Mouse (Mus musculus) megakaryocyte, embryonic 14.5 days (primary cell): ENCODE data around the gene Gm826. TPM values are rescaled to one million over a fixed set of nuclear protein-coding genes. Genes with fewer than 3 reads are reported as not detected.

Source experiments
- H3K27me3 ChIP-seq: replicated peaks from 2 replicates; pipeline ENCODE3; 2012; ENCODE audit warnings: inconsistent platforms
- H3K36me3 ChIP-seq: replicated peaks from 2 replicates; pipeline ENCODE3; 2012; ENCODE audit warnings: low read length, inconsistent platforms, mixed read lengths
- H3K4me1 ChIP-seq: 2 replicates; pipeline ENCODE4 v1.6.1; 2012; ENCODE audit warnings: inconsistent platforms
- H3K4me3 ChIP-seq: replicated peaks from 2 replicates; pipeline ENCODE3; 2012; ENCODE audit warnings: moderate library complexity, mild to moderate bottlenecking, inconsistent platforms
- H3K9me3 ChIP-seq: 2 replicates; pipeline ENCODE4 v1.6.1; 2012; ENCODE audit warnings: inconsistent platforms
- FLI1 ChIP-seq: IDR thresholded peaks from 2 replicates; pipeline ENCODE4 v1.6.1; 2012; ENCODE audit warnings: low read length, inconsistent platforms, mixed read lengths
- GATA1 ChIP-seq: IDR thresholded peaks from 3 replicates; pipeline ENCODE4 v1.6.1; 2012; ENCODE audit warnings: mixed read lengths, low read length, inconsistent platforms, borderline replicate concordance
- polyA plus RNA-seq: library from polyadenylated mRNA; stranded (reverse); fragments of >175 nt; gene quantifications from 2 replicates; pipeline ENCODE4 v1.2.3, GENCODE M21; 2012; ENCODE audit warnings: low replicate concordance; ENCODE audit not compliant: insufficient read depth

The Gm826 gene
- polyA plus RNA-seq, 1 experiment, result not detected

DNA sequence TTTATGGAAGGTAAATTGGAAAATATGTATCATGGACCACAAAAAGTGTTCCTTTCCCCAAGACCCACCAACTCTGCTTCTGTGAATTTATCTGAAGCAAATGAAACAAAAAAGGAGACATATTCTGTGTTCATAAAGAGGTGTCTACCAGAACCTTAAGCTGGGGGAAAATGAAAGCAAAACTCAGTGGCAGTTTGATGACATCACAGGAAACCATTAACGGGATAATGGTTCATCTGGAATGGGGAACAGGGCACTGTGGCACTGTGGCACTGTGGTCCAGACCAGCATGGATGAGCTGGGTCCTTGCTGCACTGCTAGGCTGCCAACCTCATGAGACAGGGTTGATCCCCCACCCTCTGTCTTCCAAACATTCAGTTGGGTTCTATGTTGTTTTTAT lies 1.1 kb upstream of the Gm826 start:
- no peaks in the 10 kb centered on the region for H3K36me3 ChIP-seq
- TF ChIP-seq GATA1 (no peak), FLI1 (no peak)
- H3K4me3 ChIP-seq, result peak overlapping the region; percentile 85
- H3K4me1 ChIP-seq, result peaks cover 3% of the 10 kb centered on the region; the same call in 1 of the 2 replicates
- no peaks in the 10 kb centered on the region for H3K27me3 ChIP-seq
- no peaks in the 10 kb centered on the region for H3K9me3 ChIP-seq

DNA sequence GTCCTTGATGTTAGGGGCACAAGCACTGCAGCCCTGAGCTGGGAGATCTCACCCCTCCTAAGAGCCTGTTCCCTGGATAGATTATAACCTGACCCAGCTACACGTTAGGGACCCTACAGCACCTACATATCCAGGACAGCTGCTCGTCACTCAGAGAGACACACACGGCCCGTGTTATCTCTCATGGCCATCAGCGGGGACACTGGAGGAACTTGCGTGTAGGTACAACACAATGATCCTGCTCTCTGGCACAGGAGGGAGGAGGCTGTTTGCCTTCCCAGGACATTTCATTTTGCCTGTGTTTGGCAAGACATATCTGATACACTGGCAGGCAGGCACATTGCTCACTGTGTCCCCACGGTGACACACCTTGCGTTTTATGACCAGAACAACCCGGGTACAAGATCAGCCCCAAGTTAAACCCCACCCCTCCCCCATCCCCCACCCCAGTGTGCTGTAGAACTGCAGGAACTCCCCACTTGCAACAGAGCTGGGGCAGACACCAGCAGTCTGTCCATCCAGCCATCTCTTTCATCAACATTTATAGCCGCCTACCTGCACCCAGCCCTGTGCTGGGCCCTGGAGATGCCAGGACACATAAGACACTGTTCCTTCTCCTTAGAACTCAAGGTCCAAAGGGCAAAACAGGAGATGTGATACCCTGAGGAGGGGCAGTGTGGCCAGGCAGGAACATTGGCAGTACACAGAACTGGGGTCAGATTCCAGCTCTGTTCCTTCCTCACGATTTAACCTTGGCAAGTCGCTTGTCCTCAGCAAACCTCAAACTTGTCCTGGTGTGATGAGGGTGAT lies 1.2 kb downstream of the Gm826 start:
- no peak for TF ChIP-seq GATA1
- no peak for TF ChIP-seq FLI1
- Histone ChIP-seq H3K9me3 (no peaks in the 10 kb centered on the region), H3K27me3 (no peaks in the 10 kb centered on the region), H3K36me3 (no peaks in the 10 kb centered on the region), H3K4me1 (peaks cover 3% of the 10 kb centered on the region; the same call in 1 of the 2 replicates), H3K4me3 (no peak overlapping the region)

DNA sequence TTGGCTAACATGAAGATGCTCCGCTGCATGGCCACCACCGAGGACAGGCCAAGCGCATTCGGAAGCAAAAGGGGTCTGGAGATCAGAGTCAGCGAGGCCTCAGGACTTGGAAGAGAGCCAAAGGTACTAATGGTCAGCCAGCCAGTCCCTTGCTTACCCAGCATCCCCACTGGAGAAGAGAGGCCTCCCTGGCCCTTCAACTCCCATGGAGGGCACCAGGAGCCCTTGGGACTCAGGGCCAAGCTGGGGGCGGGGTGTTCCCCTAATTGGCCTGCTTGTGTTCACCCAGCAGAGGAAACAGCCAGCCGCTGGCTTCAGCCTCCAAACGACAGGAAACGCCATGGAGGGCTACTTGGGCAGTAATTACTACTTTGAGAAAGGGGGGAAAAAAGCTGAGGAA lies 5.1 kb downstream of the Gm826 start:
- peaks cover 5% of the 10 kb centered on the region; the same call in 1 of the 2 replicates for H3K4me1 ChIP-seq
- no peaks in the 10 kb centered on the region for H3K36me3 ChIP-seq
- no peak overlapping the region for H3K4me3 ChIP-seq
- no peaks in the 10 kb centered on the region for H3K9me3 ChIP-seq
- no peaks in the 10 kb centered on the region for H3K27me3 ChIP-seq
- TF ChIP-seq FLI1, result no peak
- TF ChIP-seq GATA1, result no peak

DNA sequence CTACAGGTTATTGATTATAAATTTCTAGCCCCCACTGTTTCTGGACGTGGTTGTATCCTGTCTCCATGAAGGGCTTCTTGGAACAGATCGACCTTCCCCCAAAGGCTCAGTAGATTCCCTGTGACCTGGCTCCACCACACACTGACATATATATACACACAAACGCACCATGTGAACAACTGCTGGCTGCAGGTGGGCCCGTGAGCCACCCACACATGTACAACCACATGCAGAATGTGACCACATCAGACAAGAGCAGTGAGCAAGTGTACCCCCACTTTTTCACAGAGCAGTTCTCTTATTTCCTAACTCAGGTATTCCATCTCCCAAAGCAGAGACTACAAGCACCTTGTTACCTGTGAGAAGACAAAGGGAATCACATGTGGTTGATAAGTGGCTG lies 6.2 kb downstream of the Gm826 start:
- no peaks in the 10 kb centered on the region for H3K9me3 ChIP-seq

DNA sequence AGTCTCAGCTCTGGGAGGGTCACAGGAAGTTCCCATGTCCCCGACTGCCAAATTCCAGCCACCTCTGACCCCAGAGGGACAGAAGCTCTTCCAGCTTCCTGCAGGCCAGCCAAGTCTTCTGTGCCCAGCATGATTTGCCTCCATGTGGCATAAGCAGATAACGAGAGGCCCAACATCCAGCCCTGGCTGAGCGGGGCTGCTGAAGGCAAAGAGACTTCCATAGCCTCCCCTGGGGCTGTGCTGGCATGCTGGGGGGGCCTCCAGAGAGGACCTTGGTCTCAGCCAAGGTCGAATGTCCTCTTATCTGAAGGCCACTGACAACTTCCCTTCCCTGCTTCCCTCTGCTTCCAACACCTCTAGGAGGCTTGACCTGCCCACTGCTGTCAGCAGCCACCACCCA lies 6.8 kb downstream of the Gm826 start:
- Histone ChIP-seq H3K27me3 (no peaks in the 10 kb centered on the region), H3K4me1 (peaks cover 5% of the 10 kb centered on the region; the same call in 1 of the 2 replicates), H3K36me3 (no peaks in the 10 kb centered on the region), H3K4me3 (no peak overlapping the region), H3K9me3 (no peaks in the 10 kb centered on the region)
- TF ChIP-seq GATA1 (no peak), FLI1 (no peak)

More for the DNA sequence above, 6.2 kb downstream of the Gm826 start:
- TF ChIP-seq GATA1 (no peak), FLI1 (no peak)
- H3K4me1 ChIP-seq, result peaks cover 5% of the 10 kb centered on the region; the same call in 1 of the 2 replicates
- H3K27me3 ChIP-seq, result no peaks in the 10 kb centered on the region
- no peak overlapping the region for H3K4me3 ChIP-seq
- H3K36me3 ChIP-seq, result no peaks in the 10 kb centered on the region

DNA sequence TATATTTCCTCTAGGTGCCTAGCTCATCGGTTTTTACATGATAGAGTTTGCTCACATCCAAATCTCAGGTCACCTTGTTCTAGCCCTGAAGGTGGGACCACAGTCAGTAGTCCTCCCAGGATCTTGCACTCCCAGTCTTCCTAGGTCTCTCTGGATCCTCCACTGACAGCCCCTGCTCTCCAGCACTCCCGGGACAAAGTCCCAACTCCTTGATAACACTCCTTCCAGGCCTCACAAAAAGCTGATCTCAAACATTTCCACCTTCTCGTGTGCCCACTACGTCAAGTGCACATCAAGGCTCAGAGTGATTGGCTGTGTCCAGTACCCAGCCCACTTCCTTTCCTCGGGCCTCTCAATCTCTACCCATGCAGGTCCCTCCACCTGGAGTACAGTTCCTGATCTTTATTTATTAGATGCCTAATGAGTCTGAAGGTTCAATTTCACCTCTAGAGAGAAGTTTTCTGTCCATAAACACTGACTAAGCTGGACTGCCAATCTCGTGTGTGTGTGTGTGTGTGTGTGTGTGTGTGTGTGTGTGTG lies 8.8 kb downstream of the Gm826 start:
- Histone ChIP-seq H3K36me3 (no peaks in the 10 kb centered on the region), H3K4me1 (peaks cover 5% of the 10 kb centered on the region; the same call in 1 of the 2 replicates), H3K27me3 (no peaks in the 10 kb centered on the region), H3K4me3 (no peak overlapping the region), H3K9me3 (no peaks in the 10 kb centered on the region)
- TF ChIP-seq GATA1, result no peak
- no peak for TF ChIP-seq FLI1

DNA sequence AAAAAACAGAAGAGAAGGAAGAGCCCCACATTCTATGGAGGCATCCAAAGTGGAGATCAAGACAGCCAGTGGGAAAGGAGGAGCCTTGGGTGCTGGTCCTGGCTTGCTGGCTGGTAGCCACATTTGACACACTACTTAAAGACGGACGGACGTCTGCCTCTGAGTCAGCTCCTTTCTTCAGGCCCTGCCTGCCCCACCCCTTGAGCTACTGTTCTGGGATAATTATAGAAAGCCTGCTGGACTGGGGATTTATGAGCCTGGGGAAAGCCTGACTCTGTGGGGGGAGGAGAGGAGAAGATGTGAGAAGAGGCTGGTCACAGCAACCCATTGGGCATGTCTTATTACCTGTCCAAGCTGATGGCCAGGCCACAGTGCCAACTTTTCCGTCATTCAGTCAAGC lies 12.1 kb downstream of the Gm826 start:
- Histone ChIP-seq H3K27me3 (no peaks in the 10 kb centered on the region), H3K4me1 (no peaks in the 10 kb centered on the region; the same call in 1 of the 2 replicates), H3K36me3 (no peaks in the 10 kb centered on the region), H3K4me3 (no peak overlapping the region), H3K9me3 (no peaks in the 10 kb centered on the region)
- TF ChIP-seq FLI1, result no peak
- TF ChIP-seq GATA1, result no peak

DNA sequence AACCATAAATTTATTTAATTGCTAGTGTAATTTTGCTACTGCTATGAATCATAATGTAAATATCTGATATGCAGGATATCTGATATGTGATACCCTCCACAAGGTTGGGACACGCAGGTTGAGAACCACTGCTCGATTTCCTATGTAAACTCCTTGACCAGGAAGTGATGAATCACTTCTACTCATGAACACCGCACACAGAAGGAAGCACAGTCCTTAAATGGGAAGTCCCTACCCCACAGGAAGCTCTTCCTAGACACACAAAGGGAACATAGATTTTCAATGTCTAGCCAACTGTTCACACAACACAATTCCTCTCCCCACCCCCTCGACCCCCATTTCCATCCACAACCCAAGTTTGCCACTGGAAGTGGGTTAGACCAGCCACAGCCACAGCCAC lies 15.7 kb downstream of the Gm826 start:
- TF ChIP-seq FLI1 (no peak), GATA1 (no peak)
- Histone ChIP-seq H3K4me3 (no peak overlapping the region), H3K27me3 (no peaks in the 10 kb centered on the region), H3K36me3 (no peaks in the 10 kb centered on the region), H3K4me1 (no peaks in the 10 kb centered on the region), H3K9me3 (no peaks in the 10 kb centered on the region)

DNA sequence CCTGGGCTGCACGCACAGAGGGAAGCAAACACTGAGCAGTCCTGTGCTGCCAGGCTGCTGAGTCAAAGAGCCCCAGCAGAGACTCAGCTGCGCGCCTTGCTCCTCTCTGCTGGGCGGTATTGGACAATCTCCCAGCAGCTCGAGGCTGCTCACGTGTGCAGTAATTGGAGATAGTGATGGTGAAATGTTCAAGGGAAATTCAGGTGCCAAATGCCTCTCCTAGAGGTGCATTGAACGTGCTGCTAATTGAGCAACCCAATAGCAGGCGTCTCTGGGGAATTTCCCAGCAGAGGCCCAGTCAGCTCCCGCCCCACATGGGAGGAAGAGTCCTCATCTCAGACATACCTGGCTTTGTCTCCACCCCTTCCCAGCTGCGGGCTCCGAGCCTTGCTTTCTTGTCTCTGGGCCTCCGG lies 20.4 kb downstream of the Gm826 start:
- no peaks in the 10 kb centered on the region for H3K27me3 ChIP-seq
- H3K4me1 ChIP-seq, result no peaks in the 10 kb centered on the region
- no peak overlapping the region for H3K4me3 ChIP-seq
- H3K9me3 ChIP-seq, result no peaks in the 10 kb centered on the region
- no peaks in the 10 kb centered on the region for H3K36me3 ChIP-seq
- no peak for TF ChIP-seq FLI1
- TF ChIP-seq GATA1, result no peak

DNA sequence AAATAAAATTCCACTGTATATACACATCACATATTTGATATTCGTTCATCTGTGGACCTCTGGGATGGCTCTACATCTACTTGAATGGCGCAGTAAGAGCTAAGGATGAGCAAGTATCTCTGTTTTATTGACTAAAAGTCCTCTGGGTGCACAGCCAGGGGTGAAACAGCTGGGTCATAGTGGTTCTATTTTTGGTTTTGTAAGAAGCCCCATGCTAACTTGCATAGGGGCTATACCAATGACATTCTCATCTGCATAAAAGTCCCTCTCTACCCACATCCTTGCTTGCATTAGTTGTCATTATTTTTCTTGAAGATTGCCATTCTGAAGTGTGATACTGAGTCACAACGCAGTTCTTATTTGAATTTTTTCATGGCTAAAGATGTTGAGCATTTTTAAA lies 28.9 kb downstream of the Gm826 start:
- Histone ChIP-seq H3K36me3 (no peaks in the 10 kb centered on the region), H3K4me3 (no peak overlapping the region), H3K27me3 (no peaks in the 10 kb centered on the region), H3K9me3 (no peaks in the 10 kb centered on the region), H3K4me1 (no peaks in the 10 kb centered on the region)
- TF ChIP-seq GATA1, result no peak
- no peak for TF ChIP-seq FLI1
